Comparison of ENCODE assay signal across 1 mouse cellular context in genomic region chr5:139818801-139819200, GRCm38 (mm10).
TF ChIP-seq lines count a peak whose summit lies in the region.

No protein-coding gene starts in this region.

TF ChIP-seq in MEL, 35 proteins besides CTCF, POLR2A, EP300 and RAD21:
- TF ChIP-seq ZC3H11A (IDR thresholded peaks at IDR 0.05; ENCODE audit: low read depth, low read length) = peak; percentile 67
- peak; percentile 75 for TF ChIP-seq SMC3 (IDR thresholded peaks at IDR 0.05; ENCODE audit: low read depth, low read length)
- no peak for TF ChIP-seq NELFE (IDR thresholded peaks at IDR 0.05; ENCODE audit: low read depth, low read length)
